Mouse (Mus musculus): ENCODE results near the gene Lim2. TPM values are rescaled to one million over a fixed set of nuclear protein-coding genes. Genes with fewer than 3 reads are reported as not detected.

Lim2 gene
- polyA plus RNA-seq, 1 experiment from 2014 or later: not detected

DNA sequence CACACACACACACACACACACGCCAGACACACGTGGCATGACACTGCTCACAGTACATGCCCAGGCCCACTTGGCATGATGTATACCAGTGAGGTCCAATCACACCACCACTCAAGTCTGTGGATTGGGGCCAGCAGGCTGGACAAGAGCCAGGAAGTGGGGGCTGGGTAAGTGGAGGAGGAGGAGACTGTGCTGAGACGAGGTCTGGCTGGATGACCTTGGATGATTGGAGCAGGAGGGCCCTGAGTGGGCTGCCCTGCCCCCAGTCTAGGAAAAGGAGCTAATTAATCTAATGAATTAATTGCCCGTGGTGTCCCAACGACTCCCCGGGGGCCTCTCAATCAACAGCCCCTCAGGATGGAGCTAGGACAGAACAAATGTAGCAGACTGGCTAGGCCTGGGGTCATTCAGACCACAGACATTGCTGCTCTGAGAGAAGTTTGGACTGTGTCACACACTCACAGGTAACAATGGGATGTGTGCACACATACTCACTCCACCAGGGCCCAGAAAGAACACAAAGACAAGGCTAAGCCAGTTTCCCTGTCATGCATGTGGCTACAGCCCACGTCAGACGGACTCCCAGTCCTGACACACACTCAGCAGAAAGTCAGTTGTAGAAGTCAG is 54.7 kb downstream of the Lim2 start:
- WGBS: 67% methylated on average over 8 of the region's 8 CpGs
- Histone ChIP-seq H3K4me1 (0 out of 2 replicates have a peak, but pooled peaks cover 2% of the 10 kb centered on the region), H3K27ac (no peak overlapping the region), H3K4me3 (no peak overlapping the region), H3K36me3 (no peaks in the 10 kb centered on the region), H3K9me3 (no peaks in the 10 kb centered on the region), H3K27me3 (ENCODE audit: insufficient read depth, poor library complexity, severe bottlenecking) (peaks cover 21% of the 10 kb centered on the region)
- no peak for DNase-seq (ENCODE audit: low spot score)

DNA sequence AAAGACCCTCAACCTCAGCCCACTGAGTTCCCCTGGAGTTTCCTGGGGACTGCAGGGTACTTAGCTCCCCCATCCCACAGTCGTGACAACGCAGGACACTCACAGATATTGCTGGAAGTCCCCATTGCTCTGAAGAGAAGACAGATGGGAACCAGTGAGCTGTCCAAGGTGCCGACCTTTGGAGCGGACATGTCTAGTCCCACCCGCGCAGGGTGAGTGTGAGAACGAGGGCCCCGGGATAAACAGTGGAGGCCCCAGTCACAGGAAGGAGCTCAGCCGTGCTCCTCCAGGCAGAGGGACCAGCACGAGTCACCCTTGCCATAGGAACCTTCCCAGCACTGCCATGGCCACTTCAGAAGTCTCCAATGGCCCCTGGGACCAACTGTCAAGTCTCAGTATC is 55.8 kb downstream of the Lim2 start:
- H3K27ac ChIP-seq: no peak overlapping the region
- no peaks in the 10 kb centered on the region for H3K36me3 ChIP-seq
- 0 out of 2 replicates have a peak, but pooled peaks cover 2% of the 10 kb centered on the region for H3K4me1 ChIP-seq
- H3K9me3 ChIP-seq: no peaks in the 10 kb centered on the region
- H3K4me3 ChIP-seq: no peak overlapping the region
- no peak for DNase-seq (ENCODE audit: low spot score)
- H3K27me3 ChIP-seq (ENCODE audit: insufficient read depth, poor library complexity, severe bottlenecking): peaks cover 14% of the 10 kb centered on the region
- 7% methylated on average over 10 of the region's 10 CpGs for WGBS

Small RNA genes within 50 kb of the gene (microRNA-seq; reads per million reads assigned to microRNA genes)
- 3.0 reads per million, percentile 5 among the genes with 10 or more reads in this experiment for gene Mir7051

Other genes starting within 250 kb of the Lim2 start
- 9.1 and 9.5 TPM in 2 replicates for gene Zfp715, start 114.4 kb upstream of the Lim2 start, polyA plus RNA-seq (2016; fragmentation: Nextera tagmentation; extraction: Ambion mirVana)
- 0.09 and 0.51 TPM in 2 replicates for gene Siglecf, start 76.3 kb upstream of the Lim2 start, polyA plus RNA-seq (2016; fragmentation: Nextera tagmentation; extraction: Ambion mirVana)
- not detected in 2 replicates for gene Siglecg, start 19.5 kb upstream of the Lim2 start, polyA plus RNA-seq (2016; fragmentation: Nextera tagmentation; extraction: Ambion mirVana)
- gene Nkg7, start 9.4 kb downstream of the Lim2 start, polyA plus RNA-seq (2016; fragmentation: Nextera tagmentation; extraction: Ambion mirVana): not detected in 2 replicates
- gene Cldnd2, start 13.1 kb downstream of the Lim2 start, polyA plus RNA-seq (2016; fragmentation: Nextera tagmentation; extraction: Ambion mirVana): not detected in 2 replicates
- gene Etfb, start 16.4 kb downstream of the Lim2 start, polyA plus RNA-seq (2016; fragmentation: Nextera tagmentation; extraction: Ambion mirVana): 505 and 580 TPM in 2 replicates
- gene Gm45233, start 16.5 kb downstream of the Lim2 start, polyA plus RNA-seq (2016; fragmentation: Nextera tagmentation; extraction: Ambion mirVana): not detected in 2 replicates
- gene Vsig10l, start 35.5 kb downstream of the Lim2 start, polyA plus RNA-seq (2016; fragmentation: Nextera tagmentation; extraction: Ambion mirVana): 1.4 and 1.5 TPM in 2 replicates
- 0.20 TPM in 1 of 2 replicates, not detected in the other for gene Iglon5, start 62.4 kb downstream of the Lim2 start, polyA plus RNA-seq (2016; fragmentation: Nextera tagmentation; extraction: Ambion mirVana)
- gene 4931406B18Rik, start 78.3 kb downstream of the Lim2 start, polyA plus RNA-seq (2016; fragmentation: Nextera tagmentation; extraction: Ambion mirVana): not detected in 2 replicates
- gene Cd33, start 116.8 kb downstream of the Lim2 start, polyA plus RNA-seq (2016; fragmentation: Nextera tagmentation; extraction: Ambion mirVana): 0.34 and 0.37 TPM in 2 replicates
- 1.4 and 2.1 TPM in 2 replicates for gene Zfp658, start 134.6 kb downstream of the Lim2 start, polyA plus RNA-seq (2016; fragmentation: Nextera tagmentation; extraction: Ambion mirVana)
- gene Zfp719, start 151.9 kb downstream of the Lim2 start, polyA plus RNA-seq (2016; fragmentation: Nextera tagmentation; extraction: Ambion mirVana): 9.7 and 10.0 TPM in 2 replicates
- 0.06 and 0.21 TPM in 2 replicates for gene Zfp819, start 179.5 kb downstream of the Lim2 start, polyA plus RNA-seq (2016; fragmentation: Nextera tagmentation; extraction: Ambion mirVana)
- gene Ceacam18, start 207.0 kb downstream of the Lim2 start, polyA plus RNA-seq (2016; fragmentation: Nextera tagmentation; extraction: Ambion mirVana): not detected in 2 replicates
- gene Siglece, start 232.5 kb downstream of the Lim2 start, polyA plus RNA-seq (2016; fragmentation: Nextera tagmentation; extraction: Ambion mirVana): 0.70 TPM in 1 of 2 replicates, not detected in the other
- gene Ctu1, start 244.3 kb downstream of the Lim2 start, polyA plus RNA-seq (2016; fragmentation: Nextera tagmentation; extraction: Ambion mirVana): 9.0 and 12.0 TPM in 2 replicates